Mouse (Mus musculus): ENCODE measurements around the gene Lgals4.

The Lgals4 gene

DNA sequence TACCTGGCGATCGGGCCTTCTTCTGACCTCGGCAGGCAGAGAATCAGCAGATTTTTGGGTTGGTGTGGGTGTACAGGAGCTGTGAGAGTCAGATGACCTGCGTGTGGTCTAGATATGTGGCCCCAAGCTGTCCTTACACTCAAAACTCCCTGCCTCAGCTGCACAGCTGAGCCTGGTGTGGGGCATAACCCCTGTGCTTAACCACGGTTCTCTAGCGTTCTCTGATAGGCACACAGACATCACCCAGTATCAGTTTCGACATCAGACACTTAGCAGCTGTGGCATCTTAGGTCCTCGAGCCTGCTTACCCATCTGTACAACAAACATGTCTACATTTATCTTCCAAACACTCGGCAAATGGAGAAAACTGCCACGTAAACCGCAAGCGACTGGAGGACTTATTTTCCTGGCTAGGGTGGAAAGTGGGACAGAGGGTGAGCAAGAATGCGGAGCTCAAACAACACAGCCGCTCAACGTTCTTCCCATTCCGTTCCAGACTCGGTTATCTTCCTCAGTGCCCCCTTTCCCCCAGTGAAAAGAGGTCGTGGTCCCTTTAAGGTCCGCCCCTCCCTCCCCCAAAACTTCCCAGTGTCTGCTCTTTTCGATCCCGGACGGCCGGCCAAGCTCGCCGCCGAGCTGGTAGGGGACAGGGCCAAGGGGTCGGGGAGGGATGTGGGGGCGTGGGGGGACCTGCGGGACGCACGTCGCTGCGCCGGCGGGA, 25.3 kb upstream of the Lgals4 start, which contains the start of gene Hnrnpl:
Hnrnpl (plus strand) TSS at position 321 of the 721 bp plus-strand sequence.
- DNase-seq (ENCODE audit: low spot score in 2 of 2), result peak in 1 of 2 experiments; percentile 45

DNA sequence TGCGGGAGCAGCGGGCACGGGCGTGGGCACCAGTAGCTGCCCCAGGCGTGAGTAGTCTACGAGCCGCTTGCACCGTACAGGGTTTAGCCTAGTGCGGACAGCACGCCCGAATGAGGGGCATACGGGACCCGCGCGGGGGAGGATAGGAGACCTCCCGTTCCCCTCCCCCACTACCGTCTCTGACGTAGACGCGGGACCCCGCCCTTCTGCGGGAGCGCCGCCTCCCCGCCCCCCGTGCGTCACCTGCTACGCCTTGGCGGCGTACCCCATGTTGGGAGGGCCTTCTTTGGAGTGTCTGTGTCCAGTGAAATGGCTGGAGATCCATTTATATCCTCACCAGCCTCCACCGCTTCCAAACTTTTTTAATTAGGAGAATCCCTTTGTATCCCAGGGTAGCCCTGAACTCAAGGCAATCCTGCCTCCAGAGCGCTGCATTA, 24.7 kb upstream of the Lgals4 start:
- DNase-seq (ENCODE audit: low spot score in 2 of 2), result peak; percentile 92 to 93

- DNase-seq (ENCODE audit: low spot score in 2 of 2), result peak; percentile 71 to 80
These were observed 24.1 kb upstream of the Lgals4 start for GRCm38 (mm10) chr7:28809401-28810089.

DNA sequence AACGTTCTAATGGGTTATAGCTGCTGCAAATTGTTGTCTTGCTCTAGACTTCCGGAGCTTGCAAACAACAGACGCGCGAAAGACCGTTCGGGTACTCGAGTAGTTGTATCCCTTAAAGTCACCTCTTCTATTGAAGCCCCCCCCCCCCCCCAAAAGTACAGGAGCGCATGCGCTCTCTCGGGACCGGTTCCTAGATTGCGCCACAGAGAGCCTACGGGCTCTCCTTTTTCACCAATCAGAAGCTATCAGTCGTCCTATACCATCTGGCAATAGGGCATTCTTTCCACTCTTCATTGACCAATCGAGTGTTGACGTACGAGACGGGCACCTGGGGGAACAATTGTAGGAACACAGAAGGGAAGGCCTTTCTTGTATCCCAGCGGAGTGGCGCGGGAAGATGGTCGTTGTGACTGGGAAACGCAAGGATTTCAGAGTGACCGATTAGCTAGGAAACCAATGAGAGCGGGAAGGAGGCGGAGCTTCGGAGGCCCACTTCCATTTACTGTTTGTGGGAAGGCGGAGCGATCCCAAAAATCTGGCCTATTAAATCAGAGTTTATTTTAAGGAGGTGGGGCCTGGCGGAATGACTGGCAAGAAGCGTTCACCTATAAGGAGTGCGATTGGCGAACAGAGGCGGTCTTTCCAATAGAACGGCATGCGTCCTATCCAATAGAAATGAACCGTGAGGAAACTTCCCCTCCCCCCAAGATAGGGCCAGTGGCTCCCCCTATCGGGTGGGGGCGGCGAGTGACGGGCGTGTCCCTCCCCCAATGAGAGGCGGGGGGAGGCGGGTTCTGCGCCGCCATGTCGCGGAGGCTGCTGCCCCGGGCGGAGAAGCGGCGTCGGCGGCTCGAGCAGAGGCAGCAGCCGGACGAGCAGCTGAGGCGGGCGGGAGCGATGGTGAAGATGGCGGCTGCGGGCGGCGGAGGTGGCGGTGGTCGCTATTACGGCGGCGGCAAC, 23.3 kb upstream of the Lgals4 start:
- peak; percentile 96 to 99 for DNase-seq (ENCODE audit: low spot score in 2 of 2)

GRCm38 (mm10) chr7:28811228-28811627, 22.4 kb upstream of the Lgals4 start:
- peak; percentile 81 to 94 for DNase-seq (ENCODE audit: low spot score in 2 of 2)

DNA sequence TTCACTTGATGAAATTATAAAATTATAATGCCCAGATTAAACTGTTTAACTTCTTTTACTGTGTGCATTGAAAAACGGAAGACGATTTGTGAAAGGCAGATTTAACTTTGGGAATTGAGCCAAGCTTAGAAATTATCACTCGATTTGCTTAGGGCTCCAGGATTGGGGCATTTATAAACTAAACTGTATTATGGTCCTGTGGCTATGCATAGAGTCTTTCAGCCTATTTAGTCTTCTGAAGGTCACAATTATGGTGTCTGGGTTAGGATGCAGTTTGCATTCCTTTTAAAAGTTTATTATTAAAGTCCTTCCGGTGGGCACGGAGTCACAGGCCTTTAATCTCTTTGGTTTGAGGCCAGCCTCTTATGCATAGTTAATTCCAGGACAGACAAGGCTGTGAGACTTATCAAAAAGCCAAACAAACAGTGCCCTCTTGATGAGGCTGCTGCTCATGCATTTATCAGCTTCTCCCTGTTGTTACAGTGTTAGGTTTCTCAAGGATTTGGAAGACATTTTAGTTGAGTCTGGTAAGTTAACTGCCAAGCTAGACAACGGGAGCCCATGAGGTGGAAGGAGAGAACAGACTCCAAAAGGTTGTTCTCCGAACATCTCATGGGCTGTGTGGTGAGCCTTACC, 21.9 kb upstream of the Lgals4 start:
- no peak for DNase-seq (ENCODE audit: low spot score in 2 of 2)

DNA sequence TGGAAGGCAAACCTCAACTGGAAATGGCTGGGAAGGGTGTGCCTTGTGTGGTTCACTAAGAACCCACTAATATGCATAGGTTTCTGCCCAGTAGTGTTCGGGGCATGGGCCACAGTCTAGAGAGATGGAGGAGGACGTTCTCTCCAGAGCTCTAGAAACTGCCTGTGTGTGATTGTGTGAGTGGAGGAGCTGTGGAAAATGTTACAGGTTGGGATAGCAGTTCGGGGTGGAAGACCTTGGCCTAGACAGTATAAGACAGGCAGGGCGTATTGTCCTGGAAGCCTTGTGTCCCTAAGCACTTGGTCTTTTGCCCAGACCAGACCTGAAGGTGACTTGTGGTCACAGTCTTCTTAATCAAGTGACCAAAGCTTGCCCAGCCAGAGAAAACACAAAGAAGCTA, 21.2 kb upstream of the Lgals4 start:
- no peak for DNase-seq (ENCODE audit: low spot score in 2 of 2)

GRCm38 (mm10) chr7:28812949-28813348, 20.7 kb upstream of the Lgals4 start:
- DNase-seq (ENCODE audit: low spot score in 2 of 2), result no peak

DNA sequence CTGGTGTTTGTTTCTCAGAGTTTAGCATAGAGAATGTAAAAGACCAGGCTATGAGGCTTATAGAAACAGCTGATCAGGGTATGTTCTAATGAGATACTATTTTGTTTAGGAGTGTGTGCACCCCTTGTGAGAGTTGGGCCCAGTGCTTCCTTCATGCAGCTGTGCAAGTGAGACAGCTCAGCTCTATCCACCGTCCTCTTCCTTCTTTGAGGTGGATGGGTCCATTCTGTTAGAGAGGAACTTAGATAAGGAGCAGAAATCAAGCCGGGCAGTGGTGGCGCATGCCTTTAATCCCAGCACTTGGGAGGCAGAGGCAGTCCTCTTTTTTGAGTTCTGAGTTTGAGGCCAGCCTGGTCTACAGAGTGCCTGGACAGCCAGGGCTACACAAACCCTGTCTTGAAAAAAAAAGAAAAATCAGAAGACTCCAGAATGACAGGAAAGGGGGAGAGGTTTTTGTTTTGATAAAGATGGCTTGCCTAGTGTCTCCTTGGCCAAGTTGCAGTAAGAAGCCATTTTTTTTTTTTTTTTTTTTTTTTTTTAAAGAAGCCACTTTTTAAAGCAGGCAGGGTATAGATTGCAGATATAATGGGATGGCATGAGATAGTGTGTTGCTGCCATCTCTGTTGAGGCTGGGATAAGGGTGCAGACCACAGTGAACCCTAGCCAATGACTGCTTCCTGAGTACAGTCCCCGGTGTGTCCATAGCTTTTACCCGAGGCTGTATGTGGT, 19.2 kb upstream of the Lgals4 start:
- no peak for DNase-seq (ENCODE audit: low spot score in 2 of 2)

- DNase-seq (ENCODE audit: low spot score in 2 of 2), result no peak
These were observed 18.4 kb upstream of the Lgals4 start for GRCm38 (mm10) chr7:28815230-28815629.

GRCm38 (mm10) chr7:28816201-28816600, 17.5 kb upstream of the Lgals4 start:
- DNase-seq (ENCODE audit: low spot score in 2 of 2), result peak in 1 of 2 experiments; percentile 54

DNA sequence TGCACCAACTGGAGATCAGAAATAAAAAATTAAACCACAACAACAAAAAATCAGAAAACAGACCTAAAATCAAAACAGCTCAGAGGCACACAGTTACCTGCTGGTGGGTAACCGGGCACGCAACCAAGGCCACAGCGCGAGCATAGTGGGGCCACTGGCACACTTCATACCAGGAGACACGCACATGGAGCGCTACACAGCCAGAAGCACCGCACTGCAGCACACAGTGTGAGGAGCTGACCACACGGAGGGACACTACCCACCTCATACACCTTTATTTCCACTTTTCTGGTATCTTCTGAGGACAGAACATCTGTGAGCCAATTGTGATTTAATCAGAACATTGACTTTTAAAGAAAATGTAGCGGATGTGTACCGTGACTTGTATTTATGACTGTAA, 16.7 kb upstream of the Lgals4 start:
- DNase-seq (ENCODE audit: low spot score in 2 of 2), result no peak

DNA sequence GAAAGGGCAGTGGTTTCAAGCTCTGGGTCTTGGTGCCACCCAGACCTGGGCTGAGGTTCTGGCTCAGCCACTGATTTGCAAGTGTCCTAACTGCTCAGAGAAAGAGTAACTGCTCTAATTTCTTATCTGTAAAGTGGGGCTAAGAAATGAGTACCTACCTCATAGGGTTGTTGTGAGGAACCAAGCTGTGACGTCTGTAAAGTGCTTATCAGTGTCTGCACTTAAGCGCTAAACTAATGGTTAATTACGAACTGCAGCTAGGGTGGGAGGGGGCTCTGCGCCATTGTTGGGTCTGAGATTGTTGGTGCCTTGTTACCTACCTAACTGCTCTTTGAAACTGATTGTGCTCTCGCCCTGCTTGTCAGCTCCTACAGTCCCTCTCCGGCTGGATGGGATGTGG, 16.1 kb upstream of the Lgals4 start:
- no peak for DNase-seq (ENCODE audit: low spot score in 2 of 2)

GRCm38 (mm10) chr7:28817957-28818356, 15.7 kb upstream of the Lgals4 start:
- no peak for DNase-seq (ENCODE audit: low spot score in 2 of 2)

GRCm38 (mm10) chr7:28818436-28818835, 15.2 kb upstream of the Lgals4 start:
- DNase-seq (ENCODE audit: low spot score in 2 of 2), result no peak

GRCm38 (mm10) chr7:28818861-28819452, 14.7 kb upstream of the Lgals4 start:
- DNase-seq (ENCODE audit: low spot score in 2 of 2), result no peak

DNA sequence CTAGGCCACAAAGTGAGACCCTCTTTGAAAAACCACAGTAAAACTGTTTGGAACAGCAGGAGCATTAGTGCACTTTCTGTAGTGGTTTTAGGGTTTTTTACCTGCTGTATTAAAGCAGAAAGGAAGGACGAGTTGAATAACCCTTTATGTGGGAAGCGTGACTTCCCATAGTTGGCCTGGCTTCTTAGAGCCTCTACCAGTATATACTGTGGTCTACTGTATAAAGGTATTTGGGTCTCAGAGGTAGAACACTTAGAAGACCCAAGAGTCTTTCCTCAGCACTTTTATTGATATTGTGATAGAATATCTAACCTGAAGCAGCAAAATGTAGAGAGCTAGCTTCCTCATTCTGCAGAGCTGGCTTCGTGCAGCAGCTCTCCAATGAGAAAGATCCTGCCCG, 14.1 kb upstream of the Lgals4 start:
- DNase-seq (ENCODE audit: low spot score in 2 of 2), result no peak

GRCm38 (mm10) chr7:28820358-28821260, 13.0 kb upstream of the Lgals4 start:
- DNase-seq (ENCODE audit: low spot score in 2 of 2), result no peak

DNA sequence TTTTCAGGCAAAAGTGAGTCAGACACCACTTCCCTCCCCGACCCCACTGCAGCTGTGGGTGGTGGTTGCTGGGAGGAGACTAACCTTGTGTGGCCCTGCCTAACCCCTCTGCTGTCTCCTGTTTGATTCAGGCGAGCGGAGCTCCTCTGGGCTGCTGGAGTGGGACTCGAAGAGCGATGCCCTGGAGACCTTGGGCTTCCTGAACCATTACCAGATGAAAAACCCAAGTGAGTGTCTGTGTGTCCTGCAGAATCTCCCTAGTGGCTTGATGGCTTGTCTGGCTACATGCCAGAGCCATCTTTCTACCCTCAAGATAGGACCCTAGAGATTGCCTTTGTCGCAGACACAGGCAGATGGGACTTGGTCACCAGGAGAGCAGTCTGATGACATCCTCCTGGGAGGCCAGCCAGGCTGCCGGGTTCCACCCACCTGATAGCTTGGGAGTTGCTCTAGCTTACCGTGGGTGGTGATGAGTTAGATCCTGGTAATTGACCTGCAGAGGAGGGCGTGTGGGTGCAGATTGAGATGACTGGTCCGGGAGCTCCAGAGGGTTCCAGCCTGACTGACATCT, 12.3 kb upstream of the Lgals4 start:
- DNase-seq (ENCODE audit: low spot score in 2 of 2), result no peak
